Mouse (Mus musculus) CH12F3 (cell line): ENCODE results near the gene Macrod1.
"Not testable (repeated sequence)": the region's sequence is repeated elsewhere in the genome, so short reads cannot be mapped to it uniquely, and the experiment has no call there.

Experiments used
- in situ Hi-C: fragments of 300-500 bp; cut with MboI; formaldehyde crosslinking; loops from 2 replicates; pipeline ENCODE4 v1.14.3; 2020; ENCODE audit warnings: low sequenced_read_pairs

The Macrod1 gene

DNA sequence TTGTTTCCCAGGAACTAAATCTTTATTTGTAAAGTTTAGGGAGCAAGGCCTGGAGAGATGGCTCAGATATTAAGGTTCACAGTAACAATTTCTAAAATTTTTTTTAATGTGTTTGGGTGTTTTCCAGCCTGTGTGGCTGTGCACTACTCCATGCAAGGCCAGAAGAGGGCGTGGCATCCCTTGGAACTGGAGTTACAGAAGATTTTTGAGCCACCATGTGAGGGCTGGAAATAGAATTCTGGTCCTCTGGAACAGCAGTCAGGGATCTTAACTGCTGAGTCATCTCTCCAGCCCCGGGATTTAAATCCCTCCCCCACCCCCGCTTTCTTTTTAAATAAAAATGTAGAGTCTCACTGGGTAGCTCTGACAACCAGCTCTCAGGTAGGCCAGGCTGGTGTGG lies 1.4 kb upstream of the Macrod1 start:
- in situ Hi-C loops = no loop called here

DNA sequence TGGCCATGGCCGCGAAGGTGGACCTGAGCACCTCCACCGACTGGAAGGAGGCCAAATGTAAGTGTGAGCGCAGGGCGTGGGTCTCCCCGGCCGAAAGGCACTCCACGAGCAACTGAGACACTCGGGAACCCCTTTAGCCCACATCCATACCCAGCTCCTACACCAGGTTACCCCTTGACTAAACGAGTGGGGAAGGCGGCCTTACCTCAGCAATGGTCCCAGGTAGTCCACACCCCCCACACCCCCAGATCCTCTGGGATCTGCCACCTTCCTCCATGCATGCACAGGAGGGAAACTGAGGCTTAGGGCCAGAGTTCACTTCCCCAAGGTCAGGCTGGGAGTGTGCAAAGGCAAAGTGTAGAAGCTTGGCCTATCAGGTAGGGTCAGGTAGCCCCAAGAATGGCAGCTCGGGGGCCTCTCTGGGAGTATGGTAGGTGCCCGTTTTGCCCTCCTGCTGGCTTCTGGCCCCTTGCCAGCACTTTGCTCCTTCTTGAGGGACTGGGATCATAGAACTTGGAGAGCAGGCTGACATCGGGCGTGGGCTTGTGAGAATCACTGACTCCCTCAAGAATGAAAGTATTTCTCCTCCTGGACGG lies 614 bp downstream of the Macrod1 start:
- in situ Hi-C loops = no loop called here

DNA sequence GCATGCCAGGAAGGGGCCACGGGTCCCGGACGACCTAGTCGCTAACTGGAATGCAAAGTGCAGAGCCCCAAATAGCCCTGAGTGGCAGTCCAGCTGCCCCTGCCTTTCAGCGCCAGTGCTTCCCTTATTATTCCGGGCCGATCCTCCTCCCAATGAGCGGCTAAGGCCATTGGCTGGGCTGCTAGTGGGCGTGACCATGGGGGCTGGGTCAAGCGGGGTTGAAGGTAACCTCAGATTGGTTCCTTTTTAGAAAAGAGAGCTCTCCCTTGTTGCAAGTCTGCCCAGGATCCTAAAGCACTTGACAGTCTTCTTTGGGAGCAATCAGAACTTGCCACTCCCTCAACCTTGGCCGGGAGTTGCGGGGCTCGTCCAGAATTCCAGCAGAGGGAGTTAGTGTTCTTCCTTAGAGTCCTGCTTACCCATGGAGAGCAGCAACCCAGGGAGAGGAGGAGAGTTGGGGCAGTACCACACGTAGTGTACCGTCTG lies 1.2 kb downstream of the Macrod1 start:
- in situ Hi-C loops = no loop called here

DNA sequence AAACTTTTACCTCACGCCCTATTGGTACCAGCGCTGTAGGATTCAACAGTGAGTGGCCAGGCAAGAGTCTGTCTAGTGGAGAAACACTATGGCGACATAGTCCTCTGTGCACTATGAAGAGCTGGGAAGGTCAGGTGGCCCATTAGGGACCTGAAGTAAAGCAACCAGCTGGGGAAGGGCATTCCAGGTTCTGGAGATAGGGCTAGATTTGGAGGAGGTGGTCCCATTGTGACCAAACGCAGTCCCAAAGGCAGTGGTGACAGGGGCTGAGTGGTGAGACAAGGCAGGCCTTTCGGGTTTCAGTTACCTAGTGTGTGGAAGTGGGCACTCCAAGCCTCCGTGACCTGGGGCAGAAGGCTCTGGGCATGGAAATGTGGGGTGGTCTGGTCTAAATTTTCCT lies 1.9 kb downstream of the Macrod1 start:
- in situ Hi-C loops = no loop called here

DNA sequence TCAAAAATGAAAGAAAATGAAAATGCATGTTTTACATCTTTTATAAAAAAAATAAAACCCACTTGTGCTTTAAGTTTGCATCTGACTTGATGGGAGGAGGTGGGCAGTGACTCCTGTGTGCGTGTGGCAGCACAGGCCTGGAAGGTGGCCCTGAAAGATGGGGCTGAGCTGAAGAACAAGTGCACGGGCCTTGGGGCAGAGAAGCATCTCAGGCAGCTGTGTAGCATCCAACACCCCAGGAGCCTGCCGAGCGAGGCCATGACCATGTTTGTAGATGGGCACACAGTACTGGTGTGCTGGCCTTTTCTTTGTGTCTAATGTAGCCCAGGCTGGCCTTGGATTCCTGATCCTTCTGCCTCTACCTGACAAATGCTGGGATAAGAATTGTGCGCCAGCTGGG lies 5.5 kb downstream of the Macrod1 start:
- in situ Hi-C loops = loop anchor here (5.0 kb wide), 1 partner anchor 145 kb away; the partner anchor contains the start of gene Otub1

DNA sequence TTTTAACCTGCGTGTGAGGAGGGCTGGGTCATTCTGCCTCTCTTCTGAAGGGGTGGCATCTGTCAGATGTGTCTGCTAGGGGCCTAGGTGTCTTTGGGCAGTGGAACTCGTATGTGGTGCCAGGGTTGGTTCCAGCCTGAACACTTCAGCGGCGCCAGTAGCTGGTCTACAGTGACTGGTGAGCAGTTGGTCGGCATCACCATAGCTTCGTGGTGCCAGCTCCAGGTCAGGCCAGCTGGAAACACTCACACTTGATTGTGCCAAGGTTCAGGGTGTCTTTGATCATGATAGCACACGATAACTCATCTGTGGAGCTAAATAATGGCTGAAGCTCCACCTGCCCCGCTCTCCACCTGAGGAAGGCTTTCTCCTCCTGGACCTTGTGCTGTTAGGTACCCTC lies 6.3 kb downstream of the Macrod1 start:
- in situ Hi-C loops = loop anchor here (5.0 kb wide), 1 partner anchor 144 kb away; the partner anchor contains the start of gene Otub1

DNA sequence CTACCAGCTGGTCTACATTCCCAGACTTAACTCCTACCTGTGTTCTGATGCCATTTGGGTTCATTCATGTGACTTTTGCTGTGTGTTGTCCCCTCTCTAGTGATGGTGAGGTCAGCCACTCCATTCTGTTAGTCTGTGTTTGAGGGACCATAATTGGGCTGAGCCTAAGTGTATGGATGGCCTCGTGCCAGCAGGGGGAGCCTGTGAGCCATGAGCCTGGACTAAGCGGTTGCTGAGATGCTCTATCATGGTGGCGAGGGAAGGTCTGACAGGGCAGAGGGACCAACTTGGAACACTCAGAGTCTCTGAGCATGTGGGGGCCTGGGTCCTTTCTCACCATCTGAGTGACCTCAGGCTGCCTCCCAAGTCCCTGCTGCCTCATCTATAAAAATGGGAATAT lies 8.0 kb downstream of the Macrod1 start:
- in situ Hi-C loops = loop anchor here (5.0 kb wide), 1 partner anchor 143 kb away; the partner anchor contains the start of gene Otub1

DNA sequence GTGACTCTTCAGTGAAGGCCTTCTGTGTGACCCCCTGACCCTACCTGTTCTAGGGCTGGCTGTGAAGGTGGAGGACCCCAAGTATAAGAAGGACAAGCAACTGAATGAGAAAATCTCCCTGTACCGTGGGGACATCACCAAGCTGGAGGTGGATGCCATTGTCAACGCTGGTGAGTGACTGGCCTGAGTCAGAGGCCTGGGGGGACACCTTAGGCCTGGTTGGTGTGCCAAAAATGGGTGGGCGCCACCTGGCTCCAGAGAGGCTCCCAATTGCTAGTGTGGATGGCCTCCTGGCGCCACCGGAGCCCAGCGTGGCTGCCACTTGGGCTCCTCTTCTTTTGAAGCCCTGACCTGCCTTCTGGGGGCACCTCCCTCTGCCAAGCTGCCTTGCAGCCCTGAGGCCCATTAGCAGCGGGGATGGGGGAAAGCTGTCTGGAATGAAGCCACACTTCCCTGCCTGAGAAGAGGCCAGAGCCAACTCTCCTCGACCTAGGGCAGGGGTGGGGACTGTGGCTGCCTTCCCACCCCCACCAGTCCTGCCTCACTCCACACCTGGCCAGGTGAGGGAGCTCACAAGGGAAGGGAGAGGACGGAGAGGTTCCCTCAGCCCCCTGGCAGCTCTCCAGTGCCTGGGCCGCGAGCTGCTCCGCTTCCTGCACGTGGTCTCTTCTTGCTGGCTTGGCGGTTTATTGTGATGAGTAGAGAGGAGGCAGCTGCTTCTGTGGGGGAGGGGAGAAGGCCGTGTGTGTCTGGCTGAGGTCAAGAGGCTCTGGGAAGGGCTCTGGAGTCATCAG lies 9.6 kb downstream of the Macrod1 start:
- in situ Hi-C loops = no loop called here

DNA sequence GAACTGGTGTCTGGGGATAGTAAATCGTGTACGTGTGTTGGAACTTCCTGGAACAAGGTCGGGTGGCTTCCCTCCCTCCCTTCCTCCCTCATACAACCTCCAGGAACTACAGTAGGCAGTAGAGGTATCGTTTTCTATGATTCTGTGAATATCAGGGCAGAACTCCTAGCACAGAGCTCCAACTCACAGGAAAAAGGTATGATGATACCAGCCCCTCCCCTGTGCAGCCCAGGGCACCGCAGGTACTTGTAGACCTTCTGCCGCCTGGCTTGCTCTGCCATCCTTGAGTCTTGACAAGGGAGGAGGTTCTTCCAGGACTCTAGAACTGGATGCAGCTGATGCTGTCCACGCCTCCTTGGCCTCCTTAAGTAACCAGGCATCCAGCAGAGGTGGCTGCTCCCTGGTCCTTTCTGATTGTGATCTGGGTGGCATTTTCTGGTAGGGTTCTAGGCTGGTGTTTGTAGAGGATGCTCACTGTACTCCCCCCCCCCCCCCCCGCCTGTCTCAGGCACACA lies 10.3 kb downstream of the Macrod1 start:
- in situ Hi-C loops = no loop called here

DNA sequence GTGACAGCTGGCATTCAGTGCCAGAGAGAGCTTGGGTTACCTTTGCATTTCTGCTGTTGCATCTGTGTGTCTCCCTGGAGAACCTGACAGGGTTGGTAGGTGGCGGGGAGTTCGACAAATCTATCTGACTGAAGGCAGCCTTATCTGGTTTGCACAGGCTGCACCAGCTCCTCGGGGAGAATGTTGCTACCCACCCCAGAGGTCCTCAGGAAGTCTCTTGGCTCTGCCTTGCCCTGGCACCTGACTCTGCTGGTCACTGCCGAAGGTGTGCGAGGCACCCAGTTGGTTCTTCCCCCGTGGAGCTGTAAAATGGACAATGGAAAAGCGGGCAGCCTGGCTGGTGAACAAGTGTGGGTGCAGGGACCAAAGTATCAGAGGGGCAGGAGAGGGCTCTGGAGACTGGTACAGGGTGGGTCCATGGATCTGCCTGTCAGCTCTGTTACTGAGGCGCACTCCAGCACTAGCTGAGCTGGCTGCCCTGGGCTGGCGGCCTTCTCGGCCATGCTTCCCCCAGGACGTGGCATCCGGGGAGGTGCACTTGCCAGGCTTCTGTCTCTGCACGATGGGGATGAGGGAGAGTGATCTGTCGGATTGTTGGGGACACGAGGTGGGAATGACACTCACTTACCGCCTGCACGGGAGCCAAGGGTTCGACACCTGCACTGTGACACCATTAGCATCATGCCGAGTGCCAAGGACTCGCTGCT lies 10.9 kb downstream of the Macrod1 start:
- in situ Hi-C loops = no loop called here

DNA sequence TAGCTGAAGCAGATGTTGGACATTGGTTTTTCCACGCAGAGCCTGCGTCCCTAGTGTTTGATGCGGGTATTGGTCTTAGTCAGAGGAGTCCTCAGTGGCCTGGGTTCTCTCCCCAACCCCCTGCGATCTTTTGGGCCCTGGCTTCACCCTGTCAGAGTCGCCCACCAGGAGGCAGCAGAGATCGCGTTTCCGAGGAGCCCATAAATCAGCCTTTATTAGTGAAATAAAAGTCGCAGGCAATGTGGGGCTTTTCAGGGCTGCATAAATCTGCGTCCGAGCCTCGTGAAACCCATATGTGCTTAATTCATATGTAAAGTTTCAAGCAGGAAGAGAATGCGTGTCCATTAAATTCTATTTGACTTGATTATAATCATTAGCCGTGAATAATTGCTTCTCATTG lies 11.5 kb downstream of the Macrod1 start:
- in situ Hi-C loops = no loop called here

DNA sequence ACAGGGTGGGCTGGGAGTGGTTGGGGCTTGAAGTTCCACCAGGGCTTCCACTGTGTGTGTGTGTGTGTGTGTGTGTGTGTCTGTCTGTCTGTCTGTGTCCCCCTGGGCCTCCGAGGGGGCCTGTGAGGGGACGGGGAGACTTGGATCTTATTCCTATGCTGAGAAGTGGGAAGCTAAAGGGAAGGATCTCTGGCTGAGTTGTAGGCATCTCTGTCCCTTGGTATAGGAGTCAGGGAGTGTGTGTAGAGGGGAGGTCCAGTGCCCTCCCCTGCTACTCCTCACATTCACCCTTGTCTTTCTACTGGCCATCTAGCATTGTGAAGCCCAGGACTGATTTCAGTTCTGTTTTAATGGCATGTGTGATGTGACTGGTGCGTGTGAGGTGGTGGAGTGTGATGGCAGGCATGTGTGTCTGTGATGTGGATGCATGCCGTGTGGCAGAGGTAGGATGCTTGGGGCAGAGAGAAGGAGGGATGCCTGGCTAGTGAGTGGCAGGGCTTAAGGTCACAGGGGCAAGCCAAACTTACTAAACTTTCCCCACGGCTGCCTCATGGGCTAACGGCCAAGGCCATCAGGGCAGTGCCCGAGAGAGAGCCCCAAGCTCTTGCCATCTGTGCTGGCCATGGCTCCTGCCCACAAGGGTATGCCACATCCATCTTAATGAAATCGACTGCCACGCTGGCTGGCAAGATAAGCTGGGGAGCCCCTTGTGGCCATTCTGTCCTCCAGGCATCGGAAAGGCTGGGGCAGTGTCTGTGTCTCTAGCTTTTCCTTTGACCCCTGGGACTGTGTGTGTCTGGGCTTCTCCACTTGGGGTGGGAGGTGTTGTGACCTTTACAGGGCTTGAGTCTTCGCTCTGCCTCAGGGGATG lies 12.3 kb downstream of the Macrod1 start:
- in situ Hi-C loops = no loop called here

DNA sequence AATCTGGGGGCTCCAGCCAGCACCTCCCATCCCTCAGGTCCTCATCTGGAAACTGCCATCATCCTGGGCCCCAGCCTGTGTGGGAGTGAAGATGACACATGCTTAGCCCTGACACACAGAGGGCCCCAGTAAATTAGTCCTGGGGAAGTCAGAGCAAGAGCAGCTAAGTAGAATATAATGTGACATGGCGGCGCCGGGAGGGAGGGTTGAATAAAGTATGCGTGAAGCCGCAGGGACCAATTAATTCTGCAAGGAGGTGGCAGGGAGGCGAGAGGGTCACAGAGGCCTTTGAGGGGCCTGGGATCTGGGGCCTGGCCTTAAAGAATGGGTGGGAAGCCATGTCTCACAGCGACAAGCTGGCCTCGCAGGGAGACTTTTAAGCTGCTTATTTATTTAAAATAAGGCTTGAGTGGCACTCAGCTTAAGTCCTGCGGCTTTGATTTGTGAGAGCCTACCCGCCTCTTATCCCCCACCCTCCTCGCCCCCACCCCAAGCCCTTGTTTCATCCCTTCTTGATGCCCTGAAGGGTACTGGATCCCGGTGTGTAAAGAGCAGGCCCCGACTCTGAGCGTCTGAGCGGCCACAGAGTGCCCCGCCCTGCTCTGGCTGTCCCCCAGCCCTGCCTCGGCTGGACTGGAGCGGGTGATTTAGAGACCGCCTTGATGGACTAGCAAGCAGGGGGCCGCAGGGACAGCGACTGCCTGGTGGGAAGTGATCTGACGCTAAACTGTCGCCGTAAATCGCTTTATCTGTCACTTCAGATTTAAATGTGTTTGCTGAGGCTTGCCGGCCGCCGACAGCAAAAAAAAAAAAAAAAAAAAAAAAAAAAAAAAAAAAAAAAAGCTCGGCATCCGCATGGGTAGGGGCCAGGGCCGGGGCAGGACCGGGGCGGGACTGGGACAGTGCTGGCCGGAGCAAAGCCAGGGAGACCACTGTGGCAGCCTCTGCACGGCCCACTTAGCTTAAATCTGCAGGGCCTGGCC lies 13.5 kb downstream of the Macrod1 start:
- in situ Hi-C loops = no loop called here

DNA sequence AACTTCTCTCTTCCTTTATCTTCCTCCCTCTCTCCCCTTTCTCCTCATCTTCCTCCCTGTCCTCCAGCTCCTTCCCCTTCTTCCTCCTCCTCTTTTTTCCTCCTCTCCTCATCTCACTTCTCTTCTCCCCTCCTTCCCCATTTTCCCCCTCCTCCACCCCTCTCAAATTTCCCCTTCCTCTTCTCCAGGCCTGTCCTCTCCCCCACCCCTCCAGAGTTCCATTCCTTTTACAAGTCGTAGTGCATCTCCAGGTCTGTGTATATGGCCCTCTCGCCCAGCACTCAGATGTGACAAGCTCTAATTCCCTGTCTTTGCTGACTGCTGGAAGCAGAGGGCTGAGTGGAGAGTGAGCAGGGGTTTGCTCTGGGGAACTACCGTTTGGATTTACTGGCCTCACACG lies 14.2 kb downstream of the Macrod1 start:
- in situ Hi-C loops = no loop called here

DNA sequence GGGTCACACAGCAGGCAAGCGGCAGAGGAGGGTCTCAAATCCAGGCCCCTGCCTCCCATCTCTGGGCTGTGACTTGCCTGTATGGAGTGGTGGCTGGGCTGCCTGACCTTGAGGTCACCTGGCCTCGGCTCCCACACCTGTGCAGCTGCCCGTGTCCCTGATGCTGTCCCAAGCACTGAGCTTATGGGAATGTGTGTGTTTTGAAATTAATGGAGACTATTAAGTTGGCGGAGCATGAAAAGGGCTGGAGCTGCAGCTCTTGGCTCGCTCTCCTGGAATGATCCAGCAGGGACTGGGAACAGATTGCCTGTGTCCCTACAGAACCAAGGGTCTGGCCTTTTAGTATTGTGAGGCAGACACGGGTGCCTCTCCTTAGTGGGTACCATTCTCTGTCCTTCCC lies 15.6 kb downstream of the Macrod1 start:
- in situ Hi-C loops = no loop called here

DNA sequence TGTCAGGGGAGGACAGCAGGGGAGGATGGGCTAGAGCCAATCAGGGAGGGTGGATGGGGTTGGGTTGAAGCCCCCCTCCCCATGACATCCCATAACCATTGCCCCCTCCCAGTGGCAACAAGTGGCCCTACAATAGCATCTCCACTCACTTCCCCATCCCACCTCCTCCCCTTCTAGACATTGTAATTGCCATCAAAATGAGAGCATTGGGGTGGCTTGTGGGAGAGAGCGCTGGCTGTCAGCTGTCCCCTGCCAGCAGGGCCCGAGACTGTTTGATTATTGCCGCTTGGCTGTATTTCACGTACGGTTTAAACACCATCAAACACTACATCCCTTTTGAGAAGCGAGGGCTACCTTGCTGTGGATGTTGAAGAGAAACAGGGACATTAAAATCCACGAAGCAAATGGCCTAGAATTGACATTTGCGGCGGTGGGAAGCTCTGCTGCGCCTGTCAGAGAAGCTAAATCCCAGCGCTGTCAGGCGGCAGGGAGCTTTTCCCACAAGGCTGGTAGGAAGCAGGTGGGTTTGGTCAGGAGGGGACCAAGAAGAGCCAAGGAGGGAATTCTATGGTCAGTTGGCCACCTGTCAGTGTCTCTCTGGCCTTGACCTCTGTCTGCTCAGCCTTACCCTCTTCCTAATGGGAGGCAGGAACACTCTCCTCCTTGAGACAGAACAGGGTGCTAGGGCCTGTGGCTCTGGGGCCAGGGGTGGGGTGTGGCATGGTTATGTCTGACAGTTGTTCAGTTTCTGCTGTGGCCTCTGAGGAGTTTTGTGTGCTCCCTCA lies 17.6 kb downstream of the Macrod1 start:
- in situ Hi-C loops = no loop called here

DNA sequence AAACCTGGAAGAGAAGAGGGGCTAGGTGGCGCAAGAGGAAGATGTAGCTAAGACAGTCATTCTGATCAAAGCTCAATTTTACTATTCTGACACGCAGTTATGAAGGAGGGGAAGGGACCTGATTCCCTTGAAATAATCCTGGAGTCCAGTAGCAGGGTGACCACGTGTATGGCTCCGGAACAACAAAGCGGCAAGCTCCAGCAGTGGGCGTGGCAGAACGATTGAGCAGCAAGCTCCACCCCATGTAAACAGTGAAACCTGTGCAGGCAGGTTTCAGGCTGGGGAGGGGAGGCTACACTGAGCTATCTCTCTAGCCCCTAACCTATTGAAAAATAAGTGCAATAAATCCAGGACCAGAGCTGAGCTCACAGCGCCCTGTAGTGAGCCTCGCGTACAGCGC lies 18.7 kb downstream of the Macrod1 start:
- in situ Hi-C loops = not testable (repeated sequence)

DNA sequence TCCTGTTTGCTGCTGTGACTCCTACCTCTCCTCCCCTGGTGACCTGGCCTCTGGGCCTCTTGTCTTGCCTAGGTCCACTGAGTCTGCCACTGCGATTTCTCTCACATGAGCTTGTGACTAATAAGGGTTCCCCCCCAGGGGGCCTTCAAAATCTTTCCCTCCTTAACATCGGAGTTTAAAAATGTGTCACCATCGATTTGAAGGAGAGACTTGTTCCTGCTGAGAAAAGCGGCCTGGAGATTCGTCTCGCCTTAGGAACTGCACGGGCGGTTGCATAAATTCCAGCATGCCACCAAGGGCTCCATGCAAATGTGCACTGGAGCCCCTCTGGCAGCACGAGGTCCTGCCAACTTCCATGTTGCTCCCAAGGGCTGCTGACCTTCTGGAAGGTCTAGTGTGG lies 21.1 kb downstream of the Macrod1 start:
- in situ Hi-C loops = no loop called here

DNA sequence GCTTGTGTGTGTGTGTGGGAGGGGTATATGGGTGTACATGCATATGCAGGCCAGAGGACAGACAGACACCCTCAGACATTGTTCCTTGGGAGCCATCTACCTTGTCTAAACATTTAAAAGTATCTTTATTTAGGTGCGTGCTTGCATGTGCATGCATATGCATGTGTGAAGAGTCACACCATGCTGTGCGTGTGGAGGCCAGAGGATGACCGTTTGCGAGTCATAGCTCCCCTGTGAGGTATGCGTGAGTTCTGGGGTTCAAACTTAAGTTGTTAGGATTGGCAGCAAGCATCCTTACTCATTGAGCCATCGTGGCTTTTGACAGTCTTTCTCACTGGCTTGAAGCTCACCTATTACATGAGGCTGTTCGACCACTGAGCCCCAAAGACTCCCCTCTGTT lies 21.7 kb downstream of the Macrod1 start:
- in situ Hi-C loops = no loop called here
